Mouse (Mus musculus): ENCODE measurements at regions not wholly inside any gene's neighbourhood (a gene's known extent, or its start where the extent isn't known, plus 50 kb on each side); places are given as distances from the start of the nearest gene placed in this dataset.

DNA sequence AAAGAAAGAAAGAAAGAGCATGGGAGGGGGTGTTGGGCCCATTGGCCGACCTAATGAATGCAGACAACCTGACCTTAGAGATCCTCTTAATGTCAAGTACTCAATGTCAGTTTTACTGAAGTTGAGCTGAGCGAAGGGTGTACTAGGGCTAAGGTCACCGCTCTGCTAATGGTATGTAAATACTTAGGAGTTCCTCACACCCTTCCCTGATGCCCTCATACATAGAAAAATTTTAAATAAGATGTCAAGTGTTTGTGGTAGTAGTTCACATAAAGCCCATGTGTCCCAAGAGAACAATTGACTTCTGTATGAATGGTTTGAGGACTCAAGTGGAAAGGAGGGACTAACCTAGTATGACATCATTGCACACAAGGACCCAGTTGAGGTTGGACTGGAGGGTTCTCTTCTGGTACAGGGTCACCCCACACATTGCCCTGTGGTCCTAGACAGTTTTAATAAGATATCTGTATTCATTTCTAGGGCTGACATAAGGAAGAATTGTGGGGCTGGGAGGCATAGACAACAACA is 490.0 kb upstream of the Gm10131 start:
- no peak for TF ChIP-seq POLR2A (IDR thresholded peaks at IDR 0.05; ENCODE audit: low read depth, low read length)
- TF ChIP-seq CTCF (IDR thresholded peaks at IDR 0.05; ENCODE audit: extremely low read depth, insufficient read length, insufficient replicate concordance, low read depth, low read length), result no peak
